Mouse (Mus musculus) frontal cortex, postnatal 14 days (tissue): ENCODE measurements around the gene Pphln1.

Experiments used
- DNase-seq, 2 experiments: peaks; one replicate each; pipeline ENCODE4 v3.0.0; 2022; ENCODE audit warnings: low spot score in 2 of 2

Gene Pphln1

DNA sequence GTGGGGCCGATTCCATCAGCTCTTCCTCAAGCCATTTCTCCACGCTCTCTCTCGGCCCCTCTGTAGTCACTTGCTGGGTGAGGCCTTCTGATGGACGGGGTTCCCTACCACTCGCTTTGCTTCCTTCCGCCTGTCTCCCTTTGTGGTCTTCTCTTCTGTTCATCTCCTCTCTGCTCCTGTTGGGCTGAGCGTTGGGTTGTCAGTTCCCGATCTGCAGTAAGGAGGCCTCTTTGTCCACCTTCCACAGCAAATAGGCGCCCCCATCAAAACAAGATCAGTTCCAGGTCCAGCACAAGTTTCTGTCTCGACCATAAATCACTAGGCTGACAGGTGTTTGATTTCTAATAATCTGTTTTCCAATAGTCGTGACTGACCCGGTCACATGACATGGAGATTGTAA lies 37.8 kb downstream of the Pphln1 start:
- DNase-seq, result no peak

DNA sequence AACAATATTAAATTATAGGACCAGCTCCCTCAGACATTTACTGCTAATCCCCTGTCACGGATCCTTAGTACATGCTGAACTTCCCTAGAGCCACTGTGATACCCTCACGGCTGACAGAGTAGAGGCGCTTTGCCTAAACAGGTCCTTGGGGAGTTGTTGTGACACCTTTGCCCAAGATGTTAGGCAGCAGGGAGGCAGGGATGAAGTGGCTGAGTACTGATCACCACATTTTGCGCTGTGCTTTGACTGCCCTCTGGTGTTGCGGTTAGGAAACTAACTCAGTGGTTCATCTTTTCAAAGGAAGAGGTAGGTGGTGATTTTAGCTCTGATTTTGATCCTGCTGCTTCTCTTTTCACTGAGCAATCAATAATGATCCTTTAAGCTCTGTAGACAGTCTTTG lies 40.5 kb downstream of the Pphln1 start:
- DNase-seq, result peak; percentile 12 to 62

DNA sequence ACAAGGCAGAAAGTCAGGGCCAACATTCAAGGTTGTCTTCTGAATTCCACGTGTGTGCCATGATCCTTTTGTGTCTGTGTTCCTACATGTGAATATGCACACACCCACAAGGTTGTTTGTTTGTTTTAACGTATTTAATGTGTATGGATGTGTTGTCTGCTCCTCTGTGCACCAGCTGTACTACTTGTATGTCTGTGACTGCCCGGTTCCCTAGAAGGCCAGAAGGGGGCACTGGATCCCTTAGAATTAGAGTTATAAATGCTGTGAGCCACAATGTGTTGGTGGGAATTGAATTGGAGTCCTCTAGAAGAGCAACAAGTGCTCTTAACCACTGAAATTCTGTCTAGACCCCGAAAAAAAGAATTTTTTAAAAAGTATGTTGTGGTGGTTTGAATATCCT lies 44.1 kb downstream of the Pphln1 start:
- no peak for DNase-seq

DNA sequence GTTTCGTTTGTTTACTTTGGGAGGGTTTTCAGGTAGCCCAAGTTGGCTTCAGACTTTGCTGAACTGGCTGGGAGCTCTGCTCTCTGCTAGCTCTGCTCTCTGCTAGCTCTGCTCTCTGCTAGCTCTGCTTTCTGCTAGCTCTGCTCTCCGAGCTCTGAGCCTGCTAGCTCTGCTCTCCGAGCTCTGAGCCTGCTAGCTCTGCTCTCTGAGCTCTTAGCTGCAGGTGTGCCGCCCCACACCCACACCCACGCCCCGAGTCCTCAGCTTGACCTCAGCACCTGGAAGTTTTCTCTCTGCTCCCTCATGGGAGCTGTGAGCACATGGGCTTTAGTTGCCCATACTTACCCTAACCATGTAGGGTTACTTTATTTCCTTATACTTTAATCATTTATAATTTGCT lies 45.5 kb downstream of the Pphln1 start:
- no peak for DNase-seq

DNA sequence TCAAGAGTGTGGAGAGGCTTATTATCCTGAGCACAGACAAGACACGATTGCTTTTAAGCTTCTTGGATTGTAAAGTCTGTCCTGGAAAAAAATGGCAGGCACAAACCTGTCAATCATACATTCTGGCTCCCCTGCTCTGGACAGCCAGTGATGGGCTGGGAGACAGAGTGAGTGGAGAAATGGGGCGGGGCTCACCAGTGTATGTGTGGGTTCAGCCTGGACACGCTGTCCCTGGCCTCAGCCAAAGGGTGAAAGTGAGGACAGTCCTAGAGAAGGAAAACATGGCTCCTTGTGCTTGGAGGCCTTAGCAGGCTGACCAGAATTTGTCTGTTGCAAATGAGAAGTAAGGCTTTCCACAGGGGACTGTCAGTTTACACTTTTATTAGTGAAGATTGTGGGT lies 50.7 kb downstream of the Pphln1 start:
- no peak for DNase-seq

DNA sequence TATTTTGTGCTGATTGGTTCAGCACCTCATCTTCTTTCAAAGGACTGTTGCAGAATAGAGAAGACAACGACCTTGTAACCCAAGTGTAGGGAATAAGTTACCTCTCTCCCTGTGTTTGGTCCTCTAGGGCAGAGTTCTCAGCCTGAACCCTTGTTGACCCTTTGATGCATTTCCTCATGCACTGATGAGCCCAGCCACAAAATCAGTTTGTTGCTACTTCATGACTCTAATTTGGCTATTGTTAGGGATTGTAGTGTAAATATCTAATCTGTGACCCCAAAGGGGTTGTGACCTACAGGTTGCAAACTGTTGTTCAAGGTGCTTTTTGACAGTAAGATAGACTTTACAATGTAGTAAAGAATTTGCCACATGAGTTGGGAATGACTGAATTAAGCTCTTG lies 55.1 kb downstream of the Pphln1 start:
- DNase-seq, result no peak

DNA sequence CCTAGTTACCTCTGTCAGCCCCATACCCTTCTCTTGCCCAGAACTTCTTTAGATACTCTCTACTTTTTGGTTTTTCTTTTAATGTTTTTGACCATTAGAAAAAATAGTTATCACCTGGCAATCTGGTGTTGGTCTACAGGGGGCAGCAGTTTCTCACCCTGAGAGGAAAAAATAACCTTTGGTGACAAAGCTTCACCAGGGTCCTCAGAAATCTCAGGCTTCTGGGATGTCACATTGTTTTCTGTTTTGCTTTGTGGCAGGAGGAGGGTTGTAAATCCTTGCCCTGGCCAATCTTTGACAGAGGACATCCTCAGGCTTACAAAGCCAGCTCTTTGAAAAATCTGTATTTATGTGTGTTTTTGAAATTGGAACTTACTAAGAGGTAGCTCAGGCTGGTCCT lies 57.9 kb downstream of the Pphln1 start:
- DNase-seq, result no peak

DNA sequence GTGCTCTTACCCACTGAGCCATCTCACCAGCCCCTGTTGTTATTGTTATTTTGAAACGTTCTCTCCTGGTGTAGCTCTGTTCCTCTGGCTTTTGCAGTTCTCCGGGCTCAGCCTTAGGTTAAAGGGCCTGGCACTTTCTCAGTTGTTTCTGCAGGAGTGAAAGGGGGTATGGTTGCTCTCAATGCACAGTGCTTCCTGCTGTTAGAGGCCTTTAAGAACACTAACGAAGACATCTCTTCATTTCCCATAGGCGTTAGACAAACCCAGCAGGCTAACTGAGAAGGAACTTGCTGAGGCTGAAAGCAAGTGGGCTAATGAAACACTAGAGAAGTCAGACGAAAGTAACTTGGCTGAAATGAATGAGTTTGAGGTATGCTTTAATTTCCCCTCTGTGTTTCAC lies 61.3 kb downstream of the Pphln1 start:
- DNase-seq, result no peak

DNA sequence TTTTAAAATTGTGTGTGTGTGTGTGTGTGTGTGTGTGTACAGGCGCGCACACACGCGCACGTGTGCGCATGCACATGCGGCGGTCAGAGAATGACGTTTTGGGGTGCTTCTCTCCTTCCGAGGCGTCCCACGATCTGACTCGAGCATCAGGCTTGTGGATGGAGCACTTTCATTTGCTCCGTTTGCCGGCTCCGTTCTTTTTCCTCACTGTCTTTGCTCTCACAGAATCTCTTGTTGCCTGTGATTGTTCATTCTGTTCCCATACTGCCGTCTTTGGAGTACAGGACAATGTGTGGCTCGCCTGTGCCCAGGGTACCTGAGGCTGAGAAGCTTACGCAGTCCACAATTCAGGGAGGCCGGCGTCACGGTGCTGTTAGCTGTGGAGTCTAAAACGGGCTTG lies 62.9 kb downstream of the Pphln1 start:
- no peak for DNase-seq

DNA sequence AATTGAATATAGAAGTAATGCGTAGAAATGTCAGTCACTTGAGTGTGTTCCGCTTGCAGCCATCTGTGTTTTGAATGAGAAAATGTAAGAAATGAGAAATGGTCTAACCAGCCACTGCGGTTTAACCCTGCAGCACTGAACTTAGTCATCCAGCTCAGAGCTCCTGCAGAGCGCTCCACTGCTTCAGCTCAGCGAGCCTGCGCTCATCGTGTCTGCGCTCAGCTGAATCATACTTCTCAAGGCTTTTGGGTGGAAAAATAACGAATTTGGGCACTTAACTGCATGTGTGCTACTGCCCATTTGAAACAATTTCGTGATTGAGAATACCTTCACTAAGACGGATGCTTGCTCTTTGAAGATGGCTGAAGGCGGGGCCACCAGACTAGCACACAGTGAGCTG lies 73.5 kb downstream of the Pphln1 start:
- no peak for DNase-seq

DNA sequence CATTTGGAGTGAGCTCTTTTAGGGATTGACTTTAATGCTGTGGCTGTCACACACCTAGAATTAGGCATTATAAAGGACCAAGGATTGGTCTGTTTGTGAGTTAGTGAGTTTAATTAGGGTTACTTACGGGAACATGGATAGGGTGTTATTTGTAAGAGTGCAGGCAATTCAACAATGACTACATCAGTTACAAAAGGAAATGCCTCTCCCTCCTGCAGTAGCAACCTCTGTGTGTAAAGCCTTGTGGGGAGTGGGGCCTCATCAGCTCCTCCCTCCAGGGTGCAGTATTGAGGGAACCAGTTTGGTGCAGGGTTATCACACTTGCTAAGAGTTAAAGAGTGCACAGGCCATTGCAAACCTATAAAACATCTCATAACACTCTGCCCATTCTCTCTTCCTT lies 73.9 kb downstream of the Pphln1 start:
- no peak for DNase-seq

DNA sequence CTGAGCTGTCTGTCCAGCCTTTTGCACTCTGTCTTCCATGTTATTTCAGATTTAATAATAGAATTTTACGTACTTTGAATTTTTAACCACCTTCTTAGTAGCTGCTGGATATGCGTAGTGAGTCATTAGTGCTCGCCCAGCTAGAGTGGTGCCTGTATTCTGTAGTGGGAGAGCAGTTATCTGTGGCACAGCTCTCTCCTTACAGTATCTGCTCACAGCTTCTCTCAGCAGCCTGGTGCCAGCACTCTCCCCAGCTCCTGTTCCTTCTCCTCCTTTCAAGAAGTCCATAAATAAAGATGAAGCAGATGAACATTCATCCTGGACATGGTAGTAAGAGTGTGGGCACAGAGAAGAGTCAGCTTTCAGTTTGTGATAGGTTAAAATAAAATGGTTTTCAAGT lies 76.1 kb downstream of the Pphln1 start:
- DNase-seq, result no peak

DNA sequence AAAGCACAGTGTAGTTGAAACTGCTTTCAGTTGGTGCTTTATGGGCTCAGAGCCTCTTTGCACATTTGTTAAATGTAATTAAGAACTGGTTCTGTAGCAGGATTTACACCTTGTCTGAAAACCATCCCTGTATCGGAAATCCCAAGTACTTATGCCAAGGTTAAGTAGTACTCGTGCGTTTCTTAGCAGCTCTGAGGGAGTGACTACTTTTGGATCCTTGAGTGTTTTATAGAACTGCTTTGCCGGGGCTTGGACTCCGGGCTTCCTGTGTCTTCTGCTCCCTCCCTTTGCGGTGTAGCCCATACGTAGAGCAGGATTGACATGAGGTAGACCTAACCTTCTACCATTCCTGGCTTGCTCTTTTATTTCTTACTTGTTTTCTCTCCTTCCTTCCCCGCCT lies 77.5 kb downstream of the Pphln1 start:
- DNase-seq, result no peak

DNA sequence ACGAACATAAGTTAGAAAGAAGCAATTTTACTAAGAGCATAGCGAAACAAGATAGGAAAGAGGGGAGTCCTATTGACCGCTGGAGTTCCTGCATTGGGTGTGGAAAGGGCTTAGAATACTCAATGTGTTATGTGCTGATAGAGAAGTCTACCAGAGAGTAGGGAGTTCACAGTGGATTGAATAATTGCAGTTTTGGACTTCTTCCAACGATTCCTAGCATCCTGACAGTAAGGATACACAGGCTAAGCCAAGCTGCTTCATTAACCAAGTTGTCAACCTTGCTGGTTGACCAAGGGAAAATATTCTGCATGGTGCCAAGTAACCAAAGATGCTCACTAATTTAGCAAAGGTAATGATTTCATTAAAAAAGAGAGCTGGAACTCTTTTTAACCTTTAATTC lies 79.6 kb downstream of the Pphln1 start:
- no peak for DNase-seq

DNA sequence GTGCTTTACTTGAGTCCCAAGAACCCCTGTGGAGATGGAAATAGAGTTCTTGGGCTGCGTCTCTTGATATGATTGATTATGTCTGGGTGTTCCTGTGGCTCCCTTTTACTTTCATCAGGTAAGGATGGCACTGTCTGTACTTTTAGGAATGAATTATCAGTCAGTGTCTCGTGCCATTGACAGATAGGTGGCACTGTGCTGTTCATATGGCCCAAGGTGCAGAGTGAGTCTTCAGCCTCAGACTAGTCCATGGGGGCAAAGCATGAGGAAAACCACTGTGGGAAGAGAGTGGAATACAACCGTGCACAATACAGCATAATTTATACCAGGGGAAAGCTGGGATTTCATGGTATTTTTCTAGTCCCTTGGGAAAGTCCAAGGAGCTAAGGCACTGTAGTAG lies 80.5 kb downstream of the Pphln1 start:
- DNase-seq, result no peak

DNA sequence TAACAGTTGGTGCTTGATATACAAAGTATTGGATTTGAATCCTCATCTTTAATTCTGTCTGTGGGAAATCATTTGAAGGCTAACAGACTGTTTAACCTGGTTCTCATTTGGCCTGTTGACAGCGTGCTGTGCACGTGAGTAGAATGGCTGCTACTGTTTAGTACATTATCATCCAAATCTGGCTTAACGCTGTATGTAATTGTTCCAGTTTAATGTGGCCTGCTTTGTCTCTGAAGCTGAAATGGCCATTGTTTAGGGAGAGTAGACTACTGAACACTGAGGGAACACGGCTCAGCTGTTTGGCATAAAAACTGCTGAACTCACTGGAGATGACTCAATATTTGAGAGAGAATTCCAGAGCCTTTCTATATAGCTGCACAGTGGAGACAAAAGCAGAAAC lies 81.3 kb downstream of the Pphln1 start:
- no peak for DNase-seq

DNA sequence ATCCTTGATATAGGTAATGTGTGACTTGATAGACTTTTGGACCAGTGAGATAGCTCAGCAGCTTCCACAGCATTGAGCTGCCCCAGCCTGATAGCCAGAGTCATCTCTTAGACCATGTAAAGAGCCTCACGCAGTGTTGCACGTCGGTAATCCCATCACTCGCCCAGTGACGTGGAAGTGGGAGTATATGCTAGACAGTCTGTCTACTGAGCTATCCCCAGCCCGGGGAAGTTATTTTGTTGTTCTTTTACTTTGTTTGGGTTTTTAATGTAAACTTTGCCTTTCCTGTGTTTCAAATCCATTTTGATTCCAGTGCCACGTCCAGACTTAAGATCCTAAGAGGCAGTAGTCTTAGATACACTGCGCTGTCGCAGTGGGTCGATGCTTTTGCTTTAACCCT lies 83.0 kb downstream of the Pphln1 start:
- DNase-seq, result no peak

DNA sequence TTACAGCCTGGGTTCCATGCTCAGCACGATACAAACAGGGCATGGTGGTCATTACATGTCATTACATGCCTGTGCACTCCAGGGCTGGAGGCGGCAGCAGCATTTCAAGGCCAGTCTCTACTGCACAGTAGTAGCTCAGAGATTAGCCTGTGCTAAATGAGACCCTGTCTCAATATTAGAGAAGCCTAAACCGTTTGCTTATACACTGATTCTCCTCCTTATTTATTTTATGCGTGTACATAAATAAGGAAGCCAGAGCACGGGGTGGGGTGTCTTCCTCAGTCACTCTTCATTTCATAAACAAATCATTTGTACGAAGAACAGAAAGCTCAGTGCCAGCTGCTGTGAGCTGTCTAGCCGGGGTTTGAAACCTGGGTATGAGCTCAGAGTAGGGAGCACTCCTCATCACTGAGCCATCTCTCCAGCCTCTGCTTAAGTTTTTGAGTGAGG lies 86.1 kb downstream of the Pphln1 start:
- no peak for DNase-seq

DNA sequence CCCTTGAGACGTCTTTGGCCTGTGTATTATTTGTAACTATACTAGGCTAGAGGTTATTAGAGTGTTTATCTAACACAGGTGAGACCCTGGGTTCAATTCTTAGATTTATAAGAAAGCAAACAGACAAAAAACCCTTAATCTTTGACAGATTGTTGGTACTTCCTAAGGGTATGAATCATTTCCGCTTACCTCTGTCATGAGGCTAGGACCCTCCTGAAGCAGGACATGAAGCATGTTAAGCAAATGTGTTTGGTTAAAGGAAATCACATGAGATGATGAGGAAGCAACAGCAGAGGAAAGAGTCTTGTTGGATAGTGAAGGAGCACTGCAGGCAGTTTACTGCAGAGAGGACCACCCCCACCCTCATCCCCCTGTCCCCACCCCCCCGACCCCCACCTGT lies 87.1 kb downstream of the Pphln1 start:
- no peak for DNase-seq

DNA sequence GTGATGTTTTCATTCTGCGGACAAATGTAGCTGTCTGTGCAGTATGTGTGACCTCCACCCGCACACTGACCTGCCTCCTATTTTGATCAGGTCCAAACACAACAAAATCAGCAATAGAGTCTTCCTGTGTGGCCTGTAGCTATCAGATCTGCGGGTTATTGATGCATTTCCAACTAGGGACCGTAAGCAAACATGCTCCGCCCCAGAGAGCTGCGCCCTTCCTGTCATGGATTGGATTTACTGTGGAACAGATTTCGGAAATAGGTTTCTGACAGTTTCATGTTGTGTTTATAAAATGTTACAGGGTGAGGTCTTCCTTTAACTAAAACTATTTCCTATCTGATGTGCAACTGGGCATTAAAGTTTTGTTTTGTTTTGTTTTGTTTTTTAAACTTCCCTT lies 87.9 kb downstream of the Pphln1 start:
- no peak for DNase-seq

DNA sequence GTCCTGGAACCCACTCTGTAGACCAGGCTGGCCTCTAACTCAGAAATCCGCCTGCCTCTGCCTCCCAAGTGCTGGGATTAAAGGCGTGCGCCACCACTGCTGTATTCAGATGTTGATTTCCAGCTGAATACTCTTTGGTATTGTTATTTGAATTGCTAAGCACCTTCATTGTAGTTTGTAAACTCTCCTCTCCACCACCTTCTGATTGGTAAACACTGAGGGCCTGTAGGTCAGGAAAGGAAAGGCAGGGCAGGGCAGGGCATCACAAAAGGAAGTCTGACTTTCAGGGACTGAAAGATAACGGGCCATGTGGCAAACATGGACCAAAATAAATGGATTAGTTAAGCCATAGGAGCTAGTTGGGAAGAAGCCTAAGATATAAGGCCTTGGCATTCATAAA lies 91.4 kb downstream of the Pphln1 start:
- no peak for DNase-seq

DNA sequence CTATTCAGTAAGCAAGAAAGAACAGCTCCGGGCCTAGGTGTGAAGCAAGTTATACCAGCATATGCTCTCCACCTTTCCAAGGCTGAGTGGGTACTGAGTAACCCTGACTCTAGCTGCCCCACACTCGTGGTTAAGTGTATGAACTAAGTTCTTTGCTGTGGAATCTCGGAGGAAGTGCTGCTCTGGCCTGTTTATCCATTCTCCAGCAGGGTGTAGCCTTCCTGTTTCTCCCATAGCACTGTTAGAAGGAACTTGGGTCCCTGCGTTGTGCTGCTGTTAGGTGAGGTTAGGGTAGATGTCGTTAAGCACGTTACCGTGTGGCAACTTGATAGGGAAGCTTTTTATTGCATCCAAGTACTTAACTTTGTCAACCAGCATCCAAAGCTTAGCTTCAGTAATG lies 96.5 kb downstream of the Pphln1 start:
- no peak for DNase-seq

DNA sequence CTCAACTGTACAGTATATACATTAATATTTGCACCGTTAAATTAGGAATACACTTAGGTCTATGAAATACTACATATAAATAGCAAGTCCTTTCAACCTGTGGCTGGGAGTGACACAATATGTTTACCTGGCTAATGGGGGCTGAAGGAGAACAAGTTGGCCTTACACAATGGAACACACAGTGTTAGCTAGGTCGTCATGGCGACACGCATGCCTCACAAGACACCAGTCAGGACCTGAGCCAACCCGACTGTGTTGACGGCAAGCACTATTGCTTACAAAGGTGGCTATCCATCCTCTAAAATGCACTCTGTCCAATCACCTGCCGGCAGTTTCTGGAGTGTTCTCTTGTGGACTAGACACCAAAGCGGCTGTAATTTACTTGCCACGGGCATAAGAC lies 101.7 kb downstream of the Pphln1 start:
- DNase-seq, result no peak

DNA sequence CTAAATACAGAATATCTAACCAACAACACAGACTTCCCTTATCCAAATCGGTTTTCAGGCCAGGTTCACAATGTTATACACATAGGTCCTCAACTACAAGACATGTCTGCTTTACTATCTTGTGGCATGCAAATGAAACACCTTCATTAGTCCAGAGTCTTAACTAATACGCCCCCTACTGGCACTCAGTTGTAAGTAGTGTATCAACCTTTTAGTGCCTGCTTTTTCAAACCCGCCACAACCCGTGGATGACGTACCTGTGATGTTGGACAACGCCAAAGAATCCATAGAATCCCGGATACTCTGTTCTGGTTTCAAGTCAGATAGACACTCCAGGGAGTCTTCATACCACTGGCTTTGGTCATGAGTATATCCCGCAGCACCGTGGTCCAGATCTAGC lies 104.6 kb downstream of the Pphln1 start:
- DNase-seq, result no peak

DNA sequence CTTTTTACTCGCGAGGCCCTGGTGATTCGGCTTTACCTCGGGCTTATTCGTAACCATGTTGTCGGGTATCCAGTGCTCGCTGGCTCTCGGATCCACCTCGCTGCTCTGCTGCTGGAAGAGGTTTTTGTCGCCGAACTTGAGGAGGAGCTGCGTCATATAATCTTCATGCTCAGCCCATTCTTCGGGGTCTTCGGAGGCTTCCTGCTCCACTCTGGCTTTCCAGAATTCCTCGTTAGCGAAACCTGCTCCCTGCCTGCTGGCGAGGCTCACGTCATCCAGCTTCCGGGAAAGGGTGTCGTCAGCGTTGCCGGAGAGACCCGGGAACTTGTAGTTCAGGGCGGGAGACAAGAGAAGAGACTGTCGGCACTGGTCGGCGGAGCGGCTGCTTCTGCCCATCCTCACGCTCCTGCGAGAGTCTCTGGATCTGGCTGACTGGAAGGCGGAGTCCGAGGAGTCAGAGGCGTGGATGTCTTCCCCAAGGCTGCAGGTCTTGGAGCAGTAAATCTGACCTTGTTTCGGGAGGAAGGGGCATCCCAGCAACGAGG lies 105.1 kb downstream of the Pphln1 start:
- DNase-seq, result no peak
